Mouse (Mus musculus): ENCODE results near the gene Cox15. TPM values are rescaled to one million over a fixed set of nuclear protein-coding genes. Genes with fewer than 3 reads are reported as not detected.

The Cox15 gene
- total and polyA plus RNA-seq, 3 experiments, result 30.2 to 59.1 (median 32.4) TPM

- H3K79me2 ChIP-seq (ENCODE audit: control insufficient read depth, insufficient read depth, low read length, poor library complexity), result no peaks in the 10 kb centered on the region
- H3K9me3 ChIP-seq (replicated peaks; ENCODE audit: insufficient read depth, low read length), result no peaks in the 10 kb centered on the region
- TF ChIP-seq TBP (IDR thresholded peaks at IDR 0.05; ENCODE audit: low read depth, low read length), result no peak
- TF ChIP-seq SMC3 (IDR thresholded peaks at IDR 0.05; ENCODE audit: low read depth, low read length), result no peak
- no peak for TF ChIP-seq E2F4 (IDR thresholded peaks at IDR 0.05; ENCODE audit: borderline replicate concordance, low read depth, low read length)
- no peak for TF ChIP-seq TCF12 (IDR thresholded peaks at IDR 0.05; ENCODE audit: low read depth, low read length)
- no peak for TF ChIP-seq EP300 (IDR thresholded peaks at IDR 0.05; ENCODE audit: low read depth in 1 of 2, low read length in 2 of 2)
- TF ChIP-seq ETS1 (IDR thresholded peaks at IDR 0.05; ENCODE audit: low read depth, low read length), result no peak
- TF ChIP-seq RAD21 (IDR thresholded peaks at IDR 0.05; ENCODE audit: low read depth, low read length), result no peak
- no peak for TF ChIP-seq GATA1 (IDR thresholded peaks at IDR 0.05; ENCODE audit: low read depth, low read length)
- TF ChIP-seq MYC (IDR thresholded peaks at IDR 0.05; ENCODE audit: low read depth, low read length), result no peak
- no peak for TF ChIP-seq UBTF (IDR thresholded peaks at IDR 0.05; ENCODE audit: borderline replicate concordance, insufficient read depth, low read depth, low read length)
- no peak for TF ChIP-seq MAX (IDR thresholded peaks at IDR 0.05; ENCODE audit: low read length)
- TF ChIP-seq KAT2A (conservative IDR thresholded peaks at IDR 0.05; ENCODE audit: low read depth, low read length), result no peak
- peaks cover 0 to 5% of the 10 kb centered on the region in 2 experiments; a peak in 2 of 4 replicates for H3K36me3 ChIP-seq (ENCODE audit: control insufficient read depth in 1 of 2, insufficient read depth in 2 of 2, low read length in 2 of 2)
- DNase-seq (ENCODE audit: low read depth, low spot score), result no peak
- no peaks in the 10 kb centered on the region for H3K27me3 ChIP-seq (ENCODE audit: control insufficient read depth in 1 of 2, insufficient read depth in 2 of 2, low read length in 2 of 2)
- H3K4me3 ChIP-seq (ENCODE audit: control insufficient read depth in 1 of 2, insufficient read depth in 1 of 2, low read depth in 2 of 2, low read length in 2 of 2), result no peak overlapping the region
- no peak overlapping the region for H3K27ac ChIP-seq (ENCODE audit: control insufficient read depth, low read depth, low read length)
- H3K4me1 ChIP-seq (ENCODE audit: control insufficient read depth in 1 of 2, insufficient read depth in 2 of 2, low read length in 2 of 2), result peaks cover 0 to 3% of the 10 kb centered on the region in 2 experiments; a peak in 1 of 4 replicates
- H3K9ac ChIP-seq (ENCODE audit: control insufficient read depth, low read depth, low read length, poor library complexity, severe bottlenecking), result no peak overlapping the region
Observed at GRCm38 (mm10) chr19:43731157-43731556, 21.6 kb downstream of the Cox15 start.

GRCm38 (mm10) chr19:43730037-43730428 is 22.8 kb downstream of the Cox15 start:
- Histone ChIP-seq H3K36me3 (ENCODE audit: control insufficient read depth in 1 of 2, insufficient read depth in 2 of 2, low read length in 2 of 2) (peaks cover 0 to 5% of the 10 kb centered on the region in 2 experiments; a peak in 2 of 4 replicates), H3K27ac (ENCODE audit: control insufficient read depth, low read depth, low read length) (no peak overlapping the region), H3K79me2 (ENCODE audit: control insufficient read depth, insufficient read depth, low read length, poor library complexity) (no peaks in the 10 kb centered on the region), H3K9ac (ENCODE audit: control insufficient read depth, low read depth, low read length, poor library complexity, severe bottlenecking) (no peak overlapping the region), H3K4me1 (ENCODE audit: control insufficient read depth in 1 of 2, insufficient read depth in 2 of 2, low read length in 2 of 2) (peaks cover 0 to 3% of the 10 kb centered on the region in 2 experiments; a peak in 1 of 4 replicates), H3K9me3 (replicated peaks; ENCODE audit: insufficient read depth, low read length) (no peaks in the 10 kb centered on the region), H3K27me3 (ENCODE audit: control insufficient read depth in 1 of 2, insufficient read depth in 2 of 2, low read length in 2 of 2) (no peaks in the 10 kb centered on the region), H3K4me3 (ENCODE audit: control insufficient read depth in 1 of 2, insufficient read depth in 1 of 2, low read depth in 2 of 2, low read length in 2 of 2) (no peak overlapping the region)
- TF ChIP-seq BHLHE40 (IDR thresholded peaks at IDR 0.05; ENCODE audit: borderline replicate concordance, low read depth, low read length) (no peak), MYC (IDR thresholded peaks at IDR 0.05; ENCODE audit: low read depth, low read length) (no peak), HCFC1 (IDR thresholded peaks at IDR 0.05; ENCODE audit: low read depth, low read length) (no peak), ETS1 (IDR thresholded peaks at IDR 0.05; ENCODE audit: low read depth, low read length) (no peak), TAL1 (IDR thresholded peaks at IDR 0.05; ENCODE audit: low read length) (no peak), UBTF (IDR thresholded peaks at IDR 0.05; ENCODE audit: borderline replicate concordance, insufficient read depth, low read depth, low read length) (no peak), SMC3 (IDR thresholded peaks at IDR 0.05; ENCODE audit: low read depth, low read length) (no peak), MAX (IDR thresholded peaks at IDR 0.05; ENCODE audit: low read length) (no peak), MEF2A (IDR thresholded peaks at IDR 0.05; ENCODE audit: extremely low read depth, insufficient replicate concordance, low read depth, low read length, poor library complexity, severe bottlenecking) (no peak), ELF1 (IDR thresholded peaks at IDR 0.05; ENCODE audit: low read depth, low read length) (no peak), ZC3H11A (IDR thresholded peaks at IDR 0.05; ENCODE audit: low read depth, low read length) (no peak), USF2 (IDR thresholded peaks at IDR 0.05; ENCODE audit: borderline replicate concordance in 1 of 2, insufficient read depth in 1 of 2, low read depth in 1 of 2, low read length in 2 of 2) (no peak)
- no peak for DNase-seq (ENCODE audit: low read depth, low spot score)
